Mouse (Mus musculus) lung, postnatal 0 days (tissue): Measurements from ENCODE around the gene Adamts13. TPM values are rescaled to one million over a fixed set of nuclear protein-coding genes. Genes with fewer than 3 reads are reported as not detected.

Experiments used
- ATAC-seq: fragments of 200-750 bp; cut with Nextera tagmentation; 2 replicates; pipeline ENCODE4 v1.8.0; 2017; ENCODE audit warnings: moderate library complexity
- DNase-seq: peaks from one replicate; pipeline ENCODE4 v3.0.0-alpha.2; 2016; ENCODE audit warnings: low spot score
- H3K27ac ChIP-seq: fragments of 300-500 bp; sonication (generic); 2 replicates; pipeline ENCODE4 v1.5.1; 2014; ENCODE audit warnings: antibody characterized with exemption, mild to moderate bottlenecking, low read length, mixed read lengths
- H3K27me3 ChIP-seq: fragments of 300-500 bp; sonication (generic); replicated peaks from 2 replicates; pipeline ENCODE4 v1.6.1; 2014; ENCODE audit warnings: low read length, mixed read lengths; ENCODE audit not compliant: insufficient read depth
- H3K36me3 ChIP-seq: fragments of 300-500 bp; sonication (generic); 2 replicates; pipeline ENCODE4 v1.6.1; 2014; ENCODE audit warnings: low read length, mixed read lengths; ENCODE audit not compliant: insufficient read depth
- H3K4me1 ChIP-seq: fragments of 300-500 bp; sonication (generic); 2 replicates; pipeline ENCODE4 v1.6.1; 2014; ENCODE audit warnings: antibody characterized with exemption, low read depth, low read length, mixed read lengths; ENCODE audit not compliant: insufficient read depth
- H3K4me2 ChIP-seq: fragments of 300-500 bp; sonication (generic); replicated peaks from 2 replicates; pipeline ENCODE4 v1.6.1; 2014; ENCODE audit warnings: low read depth, mild to moderate bottlenecking, low read length, moderate library complexity, mixed read lengths
- H3K4me3 ChIP-seq: fragments of 300-500 bp; sonication (generic); 2 replicates; pipeline ENCODE4 v1.5.1; 2014; ENCODE audit warnings: low read depth, low read length
- H3K9ac ChIP-seq: fragments of 300-500 bp; sonication (generic); replicated peaks from 2 replicates; pipeline ENCODE4 v1.6.1; 2014; ENCODE audit warnings: low read depth, mild to moderate bottlenecking
- H3K9me3 ChIP-seq: fragments of 300-500 bp; sonication (generic); 2 replicates; pipeline ENCODE4 v1.6.1; 2016; ENCODE audit warnings: low read length, mixed read lengths
- CTCF ChIP-seq: IDR thresholded peaks from 2 replicates; pipeline ENCODE4 v1.5.1; 2016; ENCODE audit warnings: antibody characterized with exemption, mild to moderate bottlenecking
- EP300 ChIP-seq: IDR thresholded peaks from 2 replicates; pipeline ENCODE4 v1.6.1; 2016; ENCODE audit warnings: antibody characterized with exemption, mild to moderate bottlenecking, control low read depth
- WGBS: fragments of 180-500 bp; shearing (Covaris S2); extraction: QIAGEN DNeasy Blood & Tissue Kit; methylation state at CpG from one replicate; pipeline ENCODE4 v1.1.7; 2014; 5-methylcytosine and 5-hydroxymethylcytosine counted together
- polyA plus RNA-seq: library from polyadenylated mRNA; unstranded; fragments of >200 nt; fragmentation: Nextera tagmentation; extraction: Ambion mirVana; gene quantifications from 2 replicates; pipeline ENCODE4 v1.2.1, GENCODE M21; 2015

Adamts13 gene
- polyA plus RNA-seq, 1 experiment from 2014 or later: 0.26 TPM

DNA sequence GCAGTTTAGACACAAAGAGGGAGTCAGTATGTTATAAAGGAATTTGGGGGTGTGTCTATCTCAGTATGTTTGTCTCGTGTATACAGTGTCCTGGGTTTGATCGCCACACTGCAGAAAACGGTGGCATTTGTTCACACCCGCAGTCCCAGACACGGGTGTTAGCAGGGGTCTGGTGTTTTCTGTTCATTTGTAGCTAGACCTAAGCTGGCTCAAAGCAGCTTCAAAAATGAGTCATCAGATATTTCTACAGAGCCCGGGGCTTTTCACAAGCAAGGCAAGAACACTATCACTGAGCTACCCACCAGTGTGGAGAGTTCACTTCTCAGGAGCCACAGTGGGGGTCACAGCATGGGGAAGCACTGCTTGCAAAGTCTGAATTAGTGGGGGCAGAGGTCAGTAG, 76.2 kb downstream of the Adamts13 start:
- 47% methylated on average over 6 of the region's 6 CpGs for WGBS
- no peak overlapping the region for H3K4me2 ChIP-seq
- DNase-seq (peak; percentile 65), ATAC-seq (peak; percentile 34)
- no peaks in the 10 kb centered on the region for H3K27me3 ChIP-seq
- TF ChIP-seq CTCF (no peak), EP300 (no peak)
- no peaks in the 10 kb centered on the region for H3K4me1 ChIP-seq
- H3K9ac ChIP-seq: no peak overlapping the region
- no peak overlapping the region for H3K4me3 ChIP-seq
- H3K27ac ChIP-seq: no peak overlapping the region
- H3K9me3 ChIP-seq: no peaks in the 10 kb centered on the region
- no peaks in the 10 kb centered on the region for H3K36me3 ChIP-seq

DNA sequence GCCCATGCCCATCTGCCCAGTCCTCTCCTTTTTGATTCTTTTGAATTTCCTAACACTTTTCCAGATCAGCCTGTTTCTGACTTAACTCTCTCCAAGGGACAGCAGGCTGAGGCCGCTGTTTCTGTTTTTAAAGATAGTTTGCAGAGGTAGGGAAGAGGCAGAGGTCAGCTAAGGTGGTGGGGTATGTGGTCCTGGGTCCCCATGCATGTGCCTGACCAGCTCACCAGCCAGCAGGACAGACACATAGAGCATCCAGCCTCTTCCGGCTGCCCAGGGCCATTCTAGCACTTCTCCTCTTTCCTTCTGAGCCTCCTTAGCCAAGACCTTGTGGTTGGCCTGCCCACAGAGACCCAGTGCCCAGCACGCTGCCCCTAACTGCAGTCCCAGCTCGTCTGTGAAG, 85.0 kb downstream of the Adamts13 start:
- H3K27ac ChIP-seq: no peak overlapping the region
- peaks cover 18% of the 10 kb centered on the region; the same call in 1 of the 2 replicates for H3K4me1 ChIP-seq
- ATAC-seq: no peak
- no peak overlapping the region for H3K9ac ChIP-seq
- H3K4me2 ChIP-seq: no peak overlapping the region
- H3K27me3 ChIP-seq: no peaks in the 10 kb centered on the region
- H3K4me3 ChIP-seq: no peak overlapping the region
- H3K9me3 ChIP-seq: no peaks in the 10 kb centered on the region
- 43% methylated on average over 4 of the region's 4 CpGs for WGBS
- H3K36me3 ChIP-seq: no peaks in the 10 kb centered on the region
- DNase-seq: no peak
- TF ChIP-seq EP300: no peak
- TF ChIP-seq CTCF: no peak

DNA sequence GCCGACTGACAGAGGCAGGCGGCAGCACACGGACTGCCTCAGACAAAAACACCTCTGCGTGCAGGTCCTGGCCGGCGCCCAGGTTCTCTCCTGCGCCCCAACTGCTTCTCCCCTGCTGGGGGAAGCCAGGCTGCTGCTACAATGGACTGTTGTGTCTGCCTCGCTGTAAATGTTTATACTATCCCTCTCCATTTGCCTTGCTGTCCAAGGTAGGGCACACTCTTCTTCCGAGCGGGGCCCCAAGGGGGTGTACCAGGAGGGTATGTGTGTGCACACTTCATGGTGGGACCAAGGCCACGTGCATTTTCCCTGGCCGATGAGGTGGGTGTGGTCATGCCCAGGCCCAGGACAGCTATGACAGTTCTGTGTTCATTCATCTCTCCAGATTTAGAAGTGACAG, 85.5 kb downstream of the Adamts13 start:
- Histone ChIP-seq H3K4me3 (no peak overlapping the region), H3K27ac (no peak overlapping the region), H3K9ac (no peak overlapping the region), H3K4me1 (peaks cover 18% of the 10 kb centered on the region; the same call in 1 of the 2 replicates), H3K27me3 (no peaks in the 10 kb centered on the region), H3K36me3 (no peaks in the 10 kb centered on the region), H3K4me2 (0 out of 2 replicates have a peak overlapping the region, but pooled peaks have one; percentile 5), H3K9me3 (no peaks in the 10 kb centered on the region)
- ATAC-seq (no peak), DNase-seq (no peak)
- TF ChIP-seq CTCF (no peak), EP300 (no peak)
- WGBS: 16% methylated on average over 12 of the region's 12 CpGs

DNA sequence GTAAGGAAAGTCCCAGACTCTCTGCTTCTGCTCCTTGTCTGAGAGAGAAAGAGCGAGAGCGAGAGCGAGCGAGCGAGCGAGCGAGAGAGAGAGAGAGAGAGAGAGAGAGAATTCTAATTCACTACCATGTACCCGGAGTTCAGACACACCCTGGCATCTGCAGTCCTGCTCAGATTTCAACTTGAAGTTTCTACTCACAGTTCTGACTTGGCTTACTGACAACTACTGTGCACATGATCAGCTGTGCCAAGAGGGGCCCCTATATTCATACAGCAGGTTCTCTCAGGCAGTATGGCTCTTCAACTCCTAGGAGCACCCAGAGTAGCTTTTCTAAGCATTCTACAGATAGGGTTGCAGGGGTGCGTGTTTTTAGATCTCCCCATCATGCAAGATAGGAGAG, 86.0 kb downstream of the Adamts13 start:
- Histone ChIP-seq H3K27ac (no peak overlapping the region), H3K36me3 (no peaks in the 10 kb centered on the region), H3K4me2 (0 out of 2 replicates have a peak overlapping the region, but pooled peaks have one; percentile 5), H3K4me3 (no peak overlapping the region), H3K27me3 (no peaks in the 10 kb centered on the region), H3K9me3 (no peaks in the 10 kb centered on the region), H3K9ac (no peak overlapping the region), H3K4me1 (peaks cover 18% of the 10 kb centered on the region; the same call in 1 of the 2 replicates)
- DNase-seq (peak; percentile 55), ATAC-seq (peak; percentile 49; the same call in 1 of the 2 replicates)
- WGBS: 46% methylated on average over 9 of the region's 9 CpGs
- TF ChIP-seq CTCF (no peak), EP300 (no peak)

Other genes with a start within 250 kb of the Adamts13 start
- gene Abo, start 108.4 kb upstream of the Adamts13 start, polyA plus RNA-seq: not detected in 2 replicates
- gene Surf6, start 70.5 kb upstream of the Adamts13 start, polyA plus RNA-seq: 11.8 and 13.5 TPM in 2 replicates
- 32.6 and 33.8 TPM in 2 replicates for gene Med22, start 62.7 kb upstream of the Adamts13 start, polyA plus RNA-seq
- gene Rpl7a, start 62.7 kb upstream of the Adamts13 start, polyA plus RNA-seq: 380 and 417 TPM in 2 replicates
- gene Surf2, start 57.0 kb upstream of the Adamts13 start, polyA plus RNA-seq: 23.0 and 23.8 TPM in 2 replicates
- 59.6 and 59.7 TPM in 2 replicates for gene Surf1, start 56.9 kb upstream of the Adamts13 start, polyA plus RNA-seq
- gene Surf4, start 39.5 kb upstream of the Adamts13 start, polyA plus RNA-seq: 167 and 171 TPM in 2 replicates
- 0.13 and 0.24 TPM in 2 replicates for gene Stkld1, start 39.4 kb upstream of the Adamts13 start, polyA plus RNA-seq
- gene Rexo4, start 9.0 kb upstream of the Adamts13 start, polyA plus RNA-seq: 21.4 and 22.1 TPM in 2 replicates
- 39.9 and 42.1 TPM in 2 replicates for gene Cacfd1, start 36.5 kb downstream of the Adamts13 start, polyA plus RNA-seq
- 1.1 and 1.3 TPM in 2 replicates for gene Slc2a6, start 54.6 kb downstream of the Adamts13 start, polyA plus RNA-seq
- 0.36 and 0.76 TPM in 2 replicates for gene Mymk, start 98.8 kb downstream of the Adamts13 start, polyA plus RNA-seq
- 50.6 and 52.3 TPM in 2 replicates for gene Adamtsl2, start 106.0 kb downstream of the Adamts13 start, polyA plus RNA-seq
- 0.26 and 0.43 TPM in 2 replicates for gene Fam163b, start 169.1 kb downstream of the Adamts13 start, polyA plus RNA-seq
- gene Dbh, start 191.8 kb downstream of the Adamts13 start, polyA plus RNA-seq: 0.17 and 0.37 TPM in 2 replicates